Mouse (Mus musculus) C2C12 (cell line): ENCODE measurements around the gene Mark3.

Experiments used
- CEBPB ChIP-seq: IDR thresholded peaks from one replicate; pipeline ENCODE4 v1.6.1; 2011; ENCODE audit warnings: low read depth, mild to moderate bottlenecking, control low read depth, moderate library complexity
- CTCF ChIP-seq: IDR thresholded peaks from one replicate; pipeline ENCODE4 v1.5.1; 2011; ENCODE audit not compliant: control insufficient read depth, insufficient read depth, insufficient read length
- FOSL1 ChIP-seq: IDR thresholded peaks from one replicate; pipeline ENCODE4 v1.8.0; 2011; ENCODE audit warnings: mild to moderate bottlenecking, low read length; ENCODE audit not compliant: poor library complexity, insufficient read depth, severe bottlenecking
- MAX ChIP-seq: IDR thresholded peaks from one replicate; pipeline ENCODE4 v1.6.1; 2011; ENCODE audit warnings: mild to moderate bottlenecking, control low read depth
- MYOG ChIP-seq: IDR thresholded peaks from one replicate; pipeline ENCODE4 v1.6.1; 2011; ENCODE audit not compliant: control insufficient read depth, insufficient read length; ENCODE audit errors: extremely low read depth
- USF1 ChIP-seq: IDR thresholded peaks from one replicate; pipeline ENCODE4 v1.6.1; 2011; ENCODE audit warnings: low read depth, mild to moderate bottlenecking, control low read depth, moderate library complexity

DNA sequence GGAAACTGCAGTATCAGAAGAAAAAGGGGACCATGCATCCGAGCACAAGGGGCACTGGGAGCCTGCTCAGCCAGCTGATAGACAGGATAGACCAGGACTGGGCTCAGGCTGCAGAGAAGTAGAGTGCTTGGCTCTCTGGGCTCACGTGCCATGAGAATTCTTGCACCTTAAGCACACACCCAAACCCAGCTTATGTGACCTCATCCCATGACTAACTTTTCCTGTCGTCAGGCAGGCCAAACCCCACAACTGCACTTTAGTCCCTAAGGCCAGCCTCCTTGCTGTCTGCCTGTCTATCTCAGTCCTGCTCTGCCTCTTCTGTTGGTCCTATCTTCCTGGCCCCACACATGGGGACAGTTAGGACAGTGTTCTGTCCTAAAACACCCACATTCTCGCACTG, 123.4 kb downstream of the Mark3 start:
- TF ChIP-seq CTCF, result no peak
- no peak for TF ChIP-seq MAX
- TF ChIP-seq FOSL1, result no peak
- TF ChIP-seq MYOG, result no peak
- no peak for TF ChIP-seq USF1
- TF ChIP-seq CEBPB, result no peak
